Mouse (Mus musculus) mouse embryonic stem cell (cell line): ENCODE measurements around the gene Calr.

Experiments
- in situ Hi-C, 2 experiments: fragments of 300-500 bp; cut with MboI; formaldehyde crosslinking; loops; 1 replicate in 1 of 2; 3 replicates in 1 of 2; pipeline ENCODE4 v1.14.3; 2019 to 2020; ENCODE audit warnings: low sequenced_read_pairs in 2 of 2, low pct_unique_long_range_greater_than_20kb in 1 of 2, mixed read lengths in 1 of 2; ENCODE audit not compliant: unreplicated experiment in 1 of 2

Gene Calr

GRCm38 (mm10) chr8:84798446-84799135 is 48.1 kb downstream of the Calr start:
- in situ Hi-C loops, result loop anchor here in 1 of 2 experiments (5.0 kb wide), 1 partner anchor 86 kb away; no protein-coding TSS in a partner anchor

GRCm38 (mm10) chr8:84797971-84798370 is 48.8 kb downstream of the Calr start:
- in situ Hi-C loops, result loop anchor here in 1 of 2 experiments (5.0 kb wide), 1 partner anchor 86 kb away; no protein-coding TSS in a partner anchor

GRCm38 (mm10) chr8:84797256-84797797 is 49.4 kb downstream of the Calr start:
- in situ Hi-C loops, result loop anchor here in 1 of 2 experiments (5.0 kb wide), 1 partner anchor 85 kb away; no protein-coding TSS in a partner anchor

GRCm38 (mm10) chr8:84794486-84794885 is 52.2 kb downstream of the Calr start:
- in situ Hi-C loops, result no loop called here

GRCm38 (mm10) chr8:84793791-84794485 is 52.8 kb downstream of the Calr start:
- in situ Hi-C loops, result no loop called here

- in situ Hi-C loops, result no loop called here
Observed at GRCm38 (mm10) chr8:84793134-84793533, 53.6 kb downstream of the Calr start.

GRCm38 (mm10) chr8:84792429-84792947 is 54.2 kb downstream of the Calr start:
- in situ Hi-C loops, result no loop called here
